Mouse (Mus musculus) small intestine, adult 2 months (tissue): ENCODE data around the gene Cacna1d.

Source experiments
- CTCF ChIP-seq: fragments of 200-500 bp; IDR thresholded peaks from 2 replicates; pipeline ENCODE4 v1.5.1; 2012; ENCODE audit warnings: low read depth, mild to moderate bottlenecking, control low read depth, inconsistent platforms, low read length, moderate library complexity, mixed read lengths; ENCODE audit not compliant: insufficient replicate concordance, insufficient read length; ENCODE audit errors: extremely low read depth
- POLR2A ChIP-seq: fragments of 200-500 bp; IDR thresholded peaks from 2 replicates; pipeline ENCODE4 v1.6.1; 2012; ENCODE audit warnings: low read depth, mild to moderate bottlenecking, control low read depth, inconsistent platforms, low read length, moderate library complexity

GRCm38 (mm10) chr14:30184013-30184412 lies 307.2 kb downstream of the Cacna1d start:
- TF ChIP-seq POLR2A (no peak), CTCF (no peak)
